Mouse (Mus musculus) neural tube, embryonic 13.5 days (tissue): ENCODE results near the gene Nos3. TPM values are rescaled to one million over a fixed set of nuclear protein-coding genes. Genes with fewer than 3 reads are reported as not detected.

Experiments used
- ATAC-seq: fragments of 200-750 bp; cut with Nextera tagmentation; 2 replicates; pipeline ENCODE4 v1.8.0; 2017; ENCODE audit warnings: low read depth, mild to moderate bottlenecking, moderate TSS enrichment, moderate library complexity
- H3K27ac ChIP-seq: fragments of 300-500 bp; sonication (generic); replicated peaks from 2 replicates; pipeline ENCODE4 v1.5.1; 2015; ENCODE audit warnings: moderate library complexity, mild to moderate bottlenecking, inconsistent platforms
- H3K27me3 ChIP-seq: fragments of 300-500 bp; sonication (generic); 2 replicates; pipeline ENCODE4 v1.6.1; 2015; ENCODE audit warnings: mild to moderate bottlenecking, inconsistent platforms
- H3K36me3 ChIP-seq: fragments of 300-500 bp; sonication (generic); 2 replicates; pipeline ENCODE4 v1.6.1; 2015; ENCODE audit warnings: mild to moderate bottlenecking, inconsistent platforms
- H3K4me1 ChIP-seq: fragments of 300-500 bp; sonication (generic); replicated peaks from 2 replicates; pipeline ENCODE4 v1.6.1; 2015; ENCODE audit warnings: inconsistent platforms
- H3K4me2 ChIP-seq: fragments of 300-500 bp; sonication (generic); 2 replicates; pipeline ENCODE4 v1.6.1; 2015; ENCODE audit warnings: inconsistent platforms, mild to moderate bottlenecking, moderate library complexity
- H3K4me3 ChIP-seq: fragments of 300-500 bp; sonication (generic); 2 replicates; pipeline ENCODE4 v1.5.1; 2015; ENCODE audit warnings: mild to moderate bottlenecking, inconsistent platforms
- H3K9ac ChIP-seq: fragments of 300-500 bp; sonication (generic); 2 replicates; pipeline ENCODE4 v1.6.1; 2015; ENCODE audit warnings: moderate library complexity, mild to moderate bottlenecking, inconsistent platforms
- H3K9me3 ChIP-seq: fragments of 300-500 bp; sonication (generic); 2 replicates; pipeline ENCODE4 v1.6.1; 2016; ENCODE audit warnings: inconsistent platforms
- WGBS: fragments of 180-500 bp; shearing (Covaris S2); methylation state at CpG from one replicate; pipeline ENCODE4 v1.1.7; 2015; 5-methylcytosine and 5-hydroxymethylcytosine counted together
- polyA plus RNA-seq: library from polyadenylated mRNA; unstranded; fragments of >200 nt; fragmentation: Nextera tagmentation; extraction: Ambion mirVana; gene quantifications from 2 replicates; pipeline ENCODE4 v1.2.1, GENCODE M21; 2015

Gene Nos3
- polyA plus RNA-seq: 9.3 and 9.6 TPM in 2 replicates

DNA sequence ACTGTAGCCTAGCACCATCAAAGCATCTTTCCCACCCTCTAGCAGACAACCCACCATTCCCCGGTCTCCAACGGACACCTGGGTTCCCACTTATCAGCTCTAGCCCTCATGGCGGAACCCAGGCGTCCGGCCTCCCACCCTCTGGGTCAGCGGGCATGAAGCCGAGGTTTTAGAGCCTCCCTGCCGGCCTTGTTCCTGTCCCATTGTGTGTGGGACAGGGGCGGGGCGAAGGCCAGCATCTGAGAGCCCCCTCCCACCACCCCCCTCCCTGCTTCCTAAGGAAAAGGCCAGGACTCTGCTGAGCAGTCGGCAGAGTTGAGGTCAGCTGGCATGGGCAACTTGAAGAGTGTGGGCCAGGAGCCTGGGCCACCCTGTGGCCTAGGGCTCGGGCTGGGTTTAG is at the start of gene Nos3:
Nos3 (plus strand) TSS at position 303 of the 400 bp plus-strand sequence.
- Histone ChIP-seq H3K4me2 (peak within 1 kb of the TSS; percentile 16; the same call in 1 of the 2 replicates), H3K27ac (0 out of 2 replicates have a peak within 1 kb of the TSS, but pooled peaks have one; percentile 33), H3K9ac (no peak within 1 kb of the TSS), H3K27me3 (no peaks in the 10 kb centered on the region), H3K36me3 (no peaks in the 10 kb centered on the region), H3K9me3 (no peaks in the 10 kb centered on the region), H3K4me3 (peak within 1 kb of the TSS; percentile 21), H3K4me1 (peaks cover 7% of the 10 kb centered on the region)
- ATAC-seq: no peak
- 35% methylated on average over 12 of the region's 12 CpGs for WGBS

- no peak overlapping the region for H3K4me2 ChIP-seq
- peaks cover 42% of the 10 kb centered on the region for H3K4me1 ChIP-seq
- ATAC-seq: peak; percentile 11; the same call in 1 of the 2 replicates
- 0 out of 2 replicates have a peak overlapping the region, but pooled peaks have one; percentile 4 for H3K27ac ChIP-seq
- peaks cover 42% of the 10 kb centered on the region for H3K36me3 ChIP-seq
- H3K4me3 ChIP-seq: no peak overlapping the region
- 10% methylated on average over 13 of the region's 13 CpGs for WGBS
- peak overlapping the region; percentile 18; the same call in 1 of the 2 replicates for H3K9ac ChIP-seq
- H3K27me3 ChIP-seq: no peaks in the 10 kb centered on the region
- no peaks in the 10 kb centered on the region for H3K9me3 ChIP-seq
These were observed 44.7 kb upstream of the Nos3 start for GRCm38 (mm10) chr5:24319776-24320466.

DNA sequence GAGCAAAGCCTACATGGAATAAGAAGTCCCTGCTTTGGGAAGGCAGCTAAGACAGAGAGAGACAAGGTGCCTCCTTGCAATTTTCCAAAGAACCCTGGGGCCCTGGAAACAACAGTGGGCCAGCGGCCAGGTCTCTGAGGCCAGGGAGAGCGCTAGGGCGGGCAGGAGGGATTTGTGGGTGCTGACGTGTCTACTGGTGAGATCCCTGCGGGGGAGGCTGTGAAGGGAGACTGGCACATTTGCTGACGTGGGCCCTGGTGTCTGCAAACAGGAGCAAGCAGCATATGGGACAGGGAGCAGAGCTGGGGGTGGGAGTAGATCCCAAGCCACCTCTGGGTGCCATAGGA is 44.2 kb upstream of the Nos3 start:
- Histone ChIP-seq H3K27me3 (no peaks in the 10 kb centered on the region), H3K9ac (0 out of 2 replicates have a peak overlapping the region, but pooled peaks have one; percentile 18), H3K4me1 (peaks cover 42% of the 10 kb centered on the region), H3K4me2 (no peak overlapping the region), H3K27ac (no peak overlapping the region), H3K4me3 (no peak overlapping the region), H3K9me3 (no peaks in the 10 kb centered on the region), H3K36me3 (peaks cover 47% of the 10 kb centered on the region)
- WGBS: 38% methylated on average over 6 of the region's 6 CpGs
- ATAC-seq: no peak

DNA sequence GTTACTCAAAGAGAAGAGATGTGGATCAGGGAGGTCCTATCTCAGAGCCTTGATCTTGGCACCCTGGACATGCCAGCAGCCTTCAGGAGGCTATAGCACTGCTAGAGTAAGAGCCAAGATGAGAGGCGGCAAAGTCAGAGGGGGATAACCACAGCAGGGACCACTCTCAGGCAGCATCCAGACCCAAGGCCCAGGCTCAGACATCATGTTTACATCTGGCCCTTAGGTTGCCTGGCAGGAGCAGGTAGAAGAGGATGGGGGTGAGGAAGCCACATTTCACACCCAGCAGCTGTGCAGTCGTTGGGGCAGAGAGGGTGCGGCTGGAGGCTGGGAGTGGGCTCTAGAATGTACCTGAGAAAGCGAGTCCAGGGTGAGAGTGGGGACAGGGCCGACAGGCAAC is 43.7 kb upstream of the Nos3 start:
- 38% methylated on average over 5 of the region's 5 CpGs for WGBS
- no peak overlapping the region for H3K27ac ChIP-seq
- no peaks in the 10 kb centered on the region for H3K27me3 ChIP-seq
- no peak overlapping the region for H3K4me2 ChIP-seq
- peaks cover 52% of the 10 kb centered on the region for H3K36me3 ChIP-seq
- peaks cover 42% of the 10 kb centered on the region for H3K4me1 ChIP-seq
- H3K9ac ChIP-seq: no peak overlapping the region
- ATAC-seq: no peak
- no peaks in the 10 kb centered on the region for H3K9me3 ChIP-seq
- H3K4me3 ChIP-seq: no peak overlapping the region

DNA sequence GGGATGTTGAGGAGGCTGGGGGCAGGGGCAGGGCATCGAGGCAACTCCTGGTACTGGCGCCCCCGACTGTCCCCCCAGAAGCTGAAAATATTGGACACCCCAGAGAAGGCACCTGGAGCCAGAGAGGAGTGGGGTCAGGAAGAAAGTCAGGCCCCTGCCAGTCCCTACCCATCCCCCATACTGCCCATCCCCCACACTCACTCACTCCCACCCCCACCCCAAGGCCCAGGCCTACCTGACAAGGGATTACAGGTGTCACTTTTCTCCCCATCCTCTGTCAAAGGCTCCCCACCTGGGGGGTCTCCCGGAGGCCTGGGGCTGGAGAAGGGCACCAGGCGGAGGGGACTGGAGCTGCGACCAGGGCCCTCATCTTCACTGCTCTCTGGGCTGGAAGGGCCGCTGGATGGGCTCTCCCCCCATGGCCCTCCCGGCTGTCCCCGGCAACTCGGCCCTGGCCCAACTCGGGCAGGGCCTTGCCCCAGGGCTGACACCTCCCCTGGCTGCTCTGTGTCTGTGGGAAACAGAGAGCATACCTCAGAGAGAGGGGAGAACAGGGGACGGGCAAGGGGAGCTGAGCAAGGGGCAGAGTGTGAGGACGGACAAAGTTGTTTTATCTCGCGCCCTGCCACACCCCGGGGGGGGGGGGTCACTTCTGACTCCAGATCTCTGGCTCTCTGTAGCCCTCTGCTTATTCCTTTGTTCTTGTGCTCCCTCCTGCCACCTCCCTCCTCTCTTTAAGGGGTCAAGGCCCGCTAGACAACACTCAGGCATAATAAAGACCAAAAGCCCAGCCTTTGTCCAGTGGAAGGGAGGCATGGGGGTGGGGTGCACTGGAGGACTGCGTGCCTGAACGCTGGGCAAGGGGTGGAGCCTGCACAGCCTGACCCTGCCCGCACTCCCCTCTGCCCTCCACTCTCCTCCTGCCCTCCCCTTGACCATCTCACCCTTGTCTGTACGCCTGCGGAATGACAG is 42.6 kb upstream of the Nos3 start:
- H3K9me3 ChIP-seq: no peaks in the 10 kb centered on the region
- no peak overlapping the region for H3K4me3 ChIP-seq
- 6% methylated on average over 22 of the region's 22 CpGs for WGBS
- H3K4me2 ChIP-seq: no peak overlapping the region
- H3K4me1 ChIP-seq: peaks cover 42% of the 10 kb centered on the region
- H3K9ac ChIP-seq: peak overlapping the region; percentile 27; the same call in 1 of the 2 replicates
- H3K27ac ChIP-seq: 0 out of 2 replicates have a peak overlapping the region, but pooled peaks have one; percentile 23
- H3K27me3 ChIP-seq: no peaks in the 10 kb centered on the region
- H3K36me3 ChIP-seq: peaks cover 60% of the 10 kb centered on the region
- ATAC-seq: no peak

DNA sequence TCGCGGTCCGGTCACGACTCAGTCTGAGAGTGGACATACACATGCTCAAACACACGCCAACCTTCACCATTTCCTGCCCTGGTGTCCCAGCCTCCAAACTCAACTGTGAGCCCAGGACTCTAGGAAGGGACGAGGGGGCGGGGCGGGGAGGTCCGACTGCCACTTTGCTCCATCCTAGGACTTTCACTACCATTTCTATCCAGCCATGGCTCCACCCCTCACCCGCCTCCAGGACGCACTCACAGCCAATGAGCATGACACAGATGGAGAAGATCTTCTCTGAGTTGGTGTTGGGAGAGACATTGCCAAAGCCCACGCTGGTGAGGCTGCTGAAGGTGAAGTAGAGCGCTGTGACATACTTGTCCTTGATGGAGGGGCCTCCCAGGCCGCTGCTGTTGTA is 39.4 kb upstream of the Nos3 start:
- Histone ChIP-seq H3K9ac (no peak overlapping the region), H3K4me1 (peaks cover 61% of the 10 kb centered on the region), H3K27me3 (no peaks in the 10 kb centered on the region), H3K4me3 (no peak overlapping the region), H3K4me2 (no peak overlapping the region), H3K9me3 (no peaks in the 10 kb centered on the region), H3K27ac (no peak overlapping the region), H3K36me3 (peaks cover 51% of the 10 kb centered on the region)
- ATAC-seq: no peak
- WGBS: 41% methylated on average over 14 of the region's 14 CpGs

GRCm38 (mm10) chr5:24326166-24326841 is 38.3 kb upstream of the Nos3 start:
- H3K9ac ChIP-seq: no peak overlapping the region
- no peak for ATAC-seq
- peaks cover 52% of the 10 kb centered on the region for H3K4me1 ChIP-seq
- no peak overlapping the region for H3K4me2 ChIP-seq
- peaks cover 50% of the 10 kb centered on the region for H3K36me3 ChIP-seq
- H3K4me3 ChIP-seq: no peak overlapping the region
- no peaks in the 10 kb centered on the region for H3K9me3 ChIP-seq
- no peak overlapping the region for H3K27ac ChIP-seq
- WGBS: 94% methylated on average over 15 of the region's 15 CpGs
- no peaks in the 10 kb centered on the region for H3K27me3 ChIP-seq

DNA sequence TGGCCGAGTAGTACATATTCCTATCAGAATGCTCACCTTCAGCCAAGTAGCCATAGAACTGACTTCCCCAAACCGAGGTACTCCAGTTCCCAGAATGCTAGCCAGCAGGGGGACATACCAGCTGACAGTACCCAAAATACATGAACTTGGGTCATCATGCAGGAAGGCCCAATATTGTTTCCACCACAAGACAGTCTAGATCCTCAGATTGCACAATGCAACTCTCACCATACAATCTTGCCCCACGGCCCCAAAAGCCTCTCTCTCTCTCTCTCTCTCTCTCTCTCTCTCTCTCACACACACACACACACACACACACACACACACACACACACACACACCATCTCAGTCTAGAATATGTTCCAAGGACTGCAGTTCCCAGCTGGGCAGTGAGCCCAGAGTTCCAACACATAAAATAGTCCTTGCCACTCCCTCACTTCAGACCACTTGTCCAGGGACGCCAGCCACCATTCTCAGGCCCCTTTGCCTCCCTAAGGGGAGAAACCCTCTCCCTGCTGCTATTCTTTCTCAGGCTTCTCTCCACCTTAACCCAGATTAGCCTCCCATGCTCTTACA is 37.7 kb upstream of the Nos3 start:
- no peaks in the 10 kb centered on the region for H3K27me3 ChIP-seq
- ATAC-seq: no peak
- whole genome bisulfite sequencing: 65% methylated on average over 4 of the region's 4 CpGs
- no peak overlapping the region for H3K4me3 ChIP-seq
- H3K4me1 ChIP-seq: peaks cover 46% of the 10 kb centered on the region
- 0 out of 2 replicates have a peak overlapping the region, but pooled peaks have one; percentile 39 for H3K9ac ChIP-seq
- H3K9me3 ChIP-seq: no peaks in the 10 kb centered on the region
- H3K36me3 ChIP-seq: peaks cover 55% of the 10 kb centered on the region
- no peak overlapping the region for H3K4me2 ChIP-seq
- H3K27ac ChIP-seq: no peak overlapping the region

- ATAC-seq: no peak
- peak overlapping the region; percentile 89 for H3K27ac ChIP-seq
- peak overlapping the region; percentile 70 for H3K9ac ChIP-seq
- H3K36me3 ChIP-seq: peaks cover 54% of the 10 kb centered on the region
- H3K4me3 ChIP-seq: peak overlapping the region; percentile 25
- H3K27me3 ChIP-seq: no peaks in the 10 kb centered on the region
- peak overlapping the region; percentile 58 for H3K4me2 ChIP-seq
- no peaks in the 10 kb centered on the region for H3K9me3 ChIP-seq
- 62% methylated on average over 6 of the region's 6 CpGs for WGBS
- H3K4me1 ChIP-seq: peaks cover 34% of the 10 kb centered on the region
These were observed 35.8 kb upstream of the Nos3 start for GRCm38 (mm10) chr5:24328813-24329211.

- H3K4me1 ChIP-seq: peaks cover 34% of the 10 kb centered on the region
- WGBS: 2% methylated on average over 25 of the region's 27 CpGs
- peak overlapping the region; percentile 58 for H3K4me2 ChIP-seq
- peak overlapping the region; percentile 25 for H3K4me3 ChIP-seq
- ATAC-seq: peak; percentile 86
- no peaks in the 10 kb centered on the region for H3K9me3 ChIP-seq
- peaks cover 48% of the 10 kb centered on the region for H3K36me3 ChIP-seq
- H3K9ac ChIP-seq: peak overlapping the region; percentile 70
- no peaks in the 10 kb centered on the region for H3K27me3 ChIP-seq
- H3K27ac ChIP-seq: peak overlapping the region; percentile 89
These were observed 35.2 kb upstream of the Nos3 start for GRCm38 (mm10) chr5:24329212-24329964.

DNA sequence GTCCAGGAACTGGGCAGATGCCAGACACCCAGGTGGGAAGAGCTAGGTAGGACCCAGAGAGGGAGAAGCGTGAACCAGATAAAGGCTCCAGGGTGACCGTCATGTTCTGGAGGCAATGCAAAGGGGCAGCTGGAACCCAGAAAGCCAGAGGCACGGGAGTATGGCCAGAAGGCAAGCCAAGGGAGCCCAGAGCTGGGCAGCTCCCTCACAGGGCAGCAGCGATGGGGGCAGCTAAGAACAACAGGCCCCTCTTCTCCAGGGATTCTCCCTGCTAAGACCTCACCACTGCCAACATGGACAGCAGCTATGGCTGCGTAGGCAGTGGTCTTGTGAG is 34.7 kb upstream of the Nos3 start:
- Histone ChIP-seq H3K4me1 (peaks cover 37% of the 10 kb centered on the region), H3K27ac (peak overlapping the region; percentile 89), H3K9ac (peak overlapping the region; percentile 70), H3K9me3 (no peaks in the 10 kb centered on the region), H3K36me3 (peaks cover 43% of the 10 kb centered on the region), H3K4me3 (peak overlapping the region; percentile 25; the same call in 1 of the 2 replicates), H3K4me2 (peak overlapping the region; percentile 58), H3K27me3 (no peaks in the 10 kb centered on the region)
- WGBS: 26% methylated on average over 5 of the region's 5 CpGs
- ATAC-seq: peak; percentile 34; the same call in 1 of the 2 replicates
